Mouse (Mus musculus): ENCODE results near the gene Plch2.
A peak's percentile ranks its signal among the peaks of the same experiment; 100 is the strongest.
"Not testable (repeated sequence)": the region's sequence is repeated elsewhere in the genome, so short reads cannot be mapped to it uniquely, and the experiment has no call there.

Gene Plch2

GRCm38 (mm10) chr4:155056724-155057123 is at the start of gene Plch2:
Plch2 (minus strand) TSS chr4:155056784.
- DNase-seq (ENCODE audit: low read depth) = no peak

DNA sequence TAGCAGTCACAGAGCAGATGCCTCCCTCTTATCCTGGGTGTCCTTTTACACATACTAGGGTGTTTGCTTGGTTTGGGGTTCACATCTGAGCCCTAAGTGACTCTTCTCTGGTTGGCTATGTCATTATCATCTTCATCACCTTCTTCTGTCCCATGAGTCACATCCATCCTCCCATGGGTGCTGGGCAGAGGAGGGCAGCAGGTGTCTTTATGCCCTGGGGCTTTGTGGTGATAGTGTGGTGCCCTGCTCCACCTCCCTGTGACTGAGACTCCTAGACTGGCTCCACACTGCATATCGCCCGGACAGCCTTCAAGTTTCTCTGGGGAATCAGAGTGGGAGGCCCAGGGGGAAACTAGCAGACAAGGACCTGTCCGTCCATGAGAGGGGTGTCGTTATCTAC is 42.0 kb upstream of the Plch2 start:
- DNase-seq (ENCODE audit: low read depth) = no peak

- no peak for DNase-seq (ENCODE audit: low read depth)
These were observed 40.9 kb upstream of the Plch2 start for GRCm38 (mm10) chr4:155097452-155097851.

DNA sequence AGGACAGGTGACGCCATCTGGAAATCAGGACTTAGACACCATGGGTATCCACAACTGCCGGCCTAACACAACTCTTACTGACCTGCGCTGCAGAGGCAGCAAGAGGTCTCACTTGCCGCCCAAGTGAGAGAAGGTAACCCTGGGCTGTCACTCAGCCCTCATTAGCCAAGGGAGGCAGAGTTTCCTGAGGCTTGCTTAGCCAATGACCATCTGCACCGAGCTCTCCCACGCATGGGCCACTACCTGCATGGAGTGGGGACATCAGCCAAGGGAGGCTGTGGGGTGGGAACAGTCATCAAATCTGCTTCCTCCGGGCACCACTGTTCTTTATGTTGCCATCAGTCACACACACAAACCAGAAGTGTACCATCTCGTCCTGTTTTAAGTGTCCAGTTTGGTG is 39.4 kb upstream of the Plch2 start:
- DNase-seq (ENCODE audit: low read depth) = no peak

DNA sequence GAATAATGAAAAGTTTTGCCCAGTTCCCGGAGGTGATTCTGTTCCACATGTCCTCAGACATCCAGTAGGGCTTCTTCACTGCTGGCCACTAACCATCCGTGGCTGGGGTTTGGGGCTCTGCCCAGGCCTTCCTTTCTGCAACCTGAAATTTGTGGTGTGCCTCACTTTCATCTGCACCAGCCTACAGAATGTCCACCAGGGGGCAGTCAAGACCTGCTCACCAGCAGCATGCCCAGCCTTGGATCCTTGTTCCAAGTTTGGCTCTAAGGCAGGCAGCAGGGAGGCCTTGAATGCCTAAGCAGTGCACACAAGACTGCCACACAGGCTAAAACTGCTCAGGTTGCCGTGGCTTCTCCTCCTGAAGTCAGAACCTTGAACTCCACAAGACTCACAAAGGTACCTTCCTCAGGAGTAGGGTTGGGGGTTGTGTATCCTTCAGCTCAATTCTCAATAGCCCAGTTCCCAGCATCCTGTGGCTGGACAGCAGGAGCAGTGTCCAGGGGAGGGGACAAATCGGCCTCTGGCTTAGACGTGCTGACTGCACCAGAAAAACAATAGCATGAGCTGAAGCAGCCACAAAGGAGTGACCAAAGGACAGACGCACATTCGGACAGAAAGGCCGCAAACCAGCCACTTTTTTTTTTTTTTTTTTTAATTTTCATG is 38.8 kb upstream of the Plch2 start:
- DNase-seq (ENCODE audit: low read depth) = peak; percentile 91

DNA sequence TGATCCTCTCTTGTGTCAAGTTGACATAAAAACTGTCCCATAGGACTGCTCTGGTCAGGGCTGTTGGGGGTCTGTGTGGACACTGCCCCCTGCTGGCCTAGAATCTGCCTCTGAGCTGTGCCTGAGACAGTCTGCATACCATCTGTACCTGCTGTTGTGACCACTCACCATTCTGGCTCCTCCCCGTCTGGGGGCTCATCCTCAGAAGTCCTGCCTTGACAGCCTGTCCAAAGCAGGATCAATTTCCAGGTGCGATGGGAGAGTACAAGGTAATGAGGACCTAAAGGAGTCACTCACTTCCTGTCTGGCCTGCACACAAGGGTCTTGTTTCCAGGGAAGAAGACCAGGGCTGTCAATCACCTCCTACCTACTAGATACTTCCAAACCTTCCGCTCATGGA is 38.0 kb upstream of the Plch2 start:
- peak; percentile 80 for DNase-seq (ENCODE audit: low read depth)

GRCm38 (mm10) chr4:155093431-155094149 is 37.0 kb upstream of the Plch2 start:
- no peak for DNase-seq (ENCODE audit: low read depth)

GRCm38 (mm10) chr4:155092718-155093430 is 36.3 kb upstream of the Plch2 start:
- DNase-seq (ENCODE audit: low read depth) = no peak

- peak; percentile 34 for DNase-seq (ENCODE audit: low read depth)
These were observed 34.3 kb upstream of the Plch2 start for GRCm38 (mm10) chr4:155090688-155091449.

GRCm38 (mm10) chr4:155090147-155090546 is 33.6 kb upstream of the Plch2 start:
- no peak for DNase-seq (ENCODE audit: low read depth)

- no peak for DNase-seq (ENCODE audit: low read depth)
These were observed 32.7 kb upstream of the Plch2 start for GRCm38 (mm10) chr4:155089241-155089640.

DNA sequence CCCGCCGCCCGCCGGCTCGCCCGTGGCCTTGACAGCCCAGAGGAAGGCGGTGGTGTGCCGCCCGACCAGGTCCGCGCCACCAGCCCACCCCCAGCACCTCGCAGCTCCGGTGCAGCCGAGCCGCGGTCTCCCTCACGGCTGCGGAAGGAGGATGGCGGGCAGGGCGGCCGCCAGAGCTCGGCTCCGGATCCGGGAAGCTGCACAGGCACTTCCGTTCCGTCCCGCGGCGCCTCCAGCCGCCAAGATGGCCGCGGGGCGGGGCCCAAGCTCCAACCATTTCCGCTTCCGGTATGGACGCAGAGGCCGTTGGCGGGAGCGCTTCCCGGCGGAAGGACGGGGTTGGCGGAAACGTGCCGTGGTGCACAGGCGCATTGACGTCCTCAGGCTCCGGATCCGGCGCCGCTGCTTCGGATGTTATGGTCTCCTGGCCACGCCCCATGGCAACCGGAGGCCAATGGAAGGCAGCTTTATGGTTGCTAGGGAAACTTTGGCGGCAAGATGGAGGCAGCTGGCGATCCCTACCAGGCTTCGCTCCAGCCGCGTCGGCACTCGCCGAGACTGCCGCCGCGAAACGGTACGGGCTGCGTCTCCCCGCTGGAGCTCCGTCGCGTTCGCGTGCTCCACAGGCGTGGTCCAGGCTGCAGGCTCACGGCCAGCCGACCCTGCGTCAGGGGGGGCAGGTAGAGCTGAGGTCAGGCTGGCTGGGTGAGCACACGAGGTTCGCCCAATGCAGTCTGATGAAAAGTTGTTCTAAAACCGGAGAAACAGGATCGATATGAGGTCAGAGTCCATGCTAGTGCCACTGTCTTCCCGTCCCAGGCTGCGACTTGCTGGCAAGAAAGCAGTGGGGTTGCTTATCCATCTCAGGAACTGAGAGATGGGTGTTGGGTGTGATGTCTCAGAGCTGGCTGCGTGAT is 29.8 kb upstream of the Plch2 start, which contains the start of the genes Rer1 and Morn1:
Gene Rer1, minus strand, starts transcription at position 275 of the 917 bp plus-strand sequence.
Gene Morn1, plus strand, starts transcription at position 470 of the 917 bp plus-strand sequence.
- DNase-seq (ENCODE audit: low read depth) = peak; percentile 100

DNA sequence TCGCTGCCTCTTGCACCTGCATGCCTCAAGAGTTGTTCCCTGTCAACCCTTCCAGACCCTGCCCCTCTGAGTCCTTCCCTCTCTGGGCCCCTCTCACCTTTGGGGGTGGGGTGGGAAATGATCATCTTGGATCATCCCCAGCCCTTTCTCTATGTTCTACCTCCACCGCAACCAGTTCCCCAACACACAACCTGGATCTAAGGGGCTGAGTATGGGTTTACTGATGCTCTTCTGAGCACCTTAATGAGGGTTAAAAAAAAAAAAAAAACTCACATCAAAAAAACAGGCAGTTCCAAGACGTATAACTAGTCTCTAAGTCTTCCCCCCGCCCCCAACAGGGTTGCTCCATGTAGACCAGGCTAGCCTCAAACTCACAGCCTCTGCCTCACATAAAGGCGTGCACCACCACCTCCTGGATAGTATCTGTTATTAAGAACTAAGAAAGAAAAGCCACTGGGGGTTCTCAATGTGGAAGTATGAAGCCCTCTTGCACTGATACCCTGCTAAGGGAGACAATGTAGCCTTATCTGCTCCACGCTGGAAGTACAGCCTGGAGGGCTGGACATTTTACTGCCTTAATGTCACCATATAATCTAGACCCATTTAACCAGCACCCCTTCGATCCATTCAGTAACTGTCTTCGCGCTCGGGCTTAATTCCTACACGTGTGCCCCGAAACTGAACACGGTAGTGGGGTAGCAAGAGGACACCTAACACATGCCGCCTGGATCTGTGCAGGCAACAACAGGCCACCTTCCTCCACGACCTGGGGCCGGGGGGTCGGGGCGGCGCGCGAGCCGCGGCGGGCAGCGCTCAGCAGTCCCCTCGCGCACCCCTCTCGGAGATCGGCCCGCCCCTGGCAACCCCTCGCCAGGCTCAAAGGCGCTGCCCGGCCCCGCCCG is 28.9 kb upstream of the Plch2 start:
- no peak for DNase-seq (ENCODE audit: low read depth)

DNA sequence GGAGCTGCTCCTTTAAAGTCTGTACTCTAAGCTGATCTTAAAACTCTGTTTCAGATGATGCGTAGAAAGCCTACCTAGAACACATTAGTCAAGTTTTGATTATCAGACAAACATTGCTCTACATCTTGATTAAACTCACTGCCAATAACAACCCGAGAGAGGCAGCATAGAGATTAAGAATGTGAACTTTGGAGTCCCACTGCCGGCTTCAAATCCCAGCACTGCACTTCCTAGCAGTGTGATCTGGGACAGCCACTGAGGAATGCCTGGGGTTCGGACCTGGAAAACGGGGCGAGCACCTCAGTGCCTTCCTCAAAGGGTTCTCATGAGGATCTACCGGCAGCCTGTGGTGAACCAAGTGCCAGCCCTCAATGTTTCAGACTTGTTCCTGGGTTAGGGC is 27.8 kb upstream of the Plch2 start:
- DNase-seq (ENCODE audit: low read depth) = no peak

- no peak for DNase-seq (ENCODE audit: low read depth)
These were observed 27.0 kb upstream of the Plch2 start for GRCm38 (mm10) chr4:155083553-155083952.

GRCm38 (mm10) chr4:155079666-155080065 is 23.1 kb upstream of the Plch2 start:
- no peak for DNase-seq (ENCODE audit: low read depth)

DNA sequence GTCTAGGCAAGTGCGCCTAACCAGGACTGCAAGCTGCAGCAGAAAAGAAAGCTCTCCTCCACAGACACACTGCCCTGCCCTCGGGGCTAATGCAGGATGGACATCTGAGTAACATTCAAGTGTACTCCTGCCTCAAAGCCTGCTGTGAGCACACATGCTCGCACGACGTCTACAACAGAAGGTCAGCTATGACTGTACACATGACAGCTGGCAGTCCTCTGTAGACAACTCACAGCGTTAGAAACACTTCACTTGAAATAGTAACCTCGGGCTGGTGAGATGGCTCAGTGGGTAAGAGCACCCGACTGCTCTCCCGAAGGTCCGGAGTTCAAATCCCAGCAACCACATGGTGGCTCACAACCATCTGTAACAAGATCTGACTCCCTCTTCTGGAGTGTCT is 22.2 kb upstream of the Plch2 start:
- not testable (repeated sequence) for DNase-seq (ENCODE audit: low read depth)

- no peak for DNase-seq (ENCODE audit: low read depth)
These were observed 20.1 kb upstream of the Plch2 start for GRCm38 (mm10) chr4:155076677-155077076.

DNA sequence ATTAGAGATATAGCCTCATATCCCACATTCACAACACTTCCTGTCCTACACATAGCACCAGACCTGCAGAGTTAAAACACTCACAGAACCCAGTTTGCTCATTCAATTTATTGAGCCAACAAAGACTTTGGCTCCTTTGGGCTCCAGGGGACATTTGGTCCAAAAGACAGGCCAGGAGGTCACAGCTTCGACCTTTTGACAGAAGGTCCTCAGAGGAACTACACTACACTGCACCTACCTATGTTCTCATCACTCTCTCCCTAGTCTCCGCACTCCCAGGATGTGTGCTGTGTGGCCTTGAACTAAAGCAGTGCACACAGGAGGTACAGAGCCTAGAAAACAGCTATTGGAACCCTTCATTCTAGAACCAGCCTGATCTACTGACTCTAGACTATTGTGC is 19.2 kb upstream of the Plch2 start:
- no peak for DNase-seq (ENCODE audit: low read depth)

- DNase-seq (ENCODE audit: low read depth) = no peak
These were observed 18.6 kb upstream of the Plch2 start for GRCm38 (mm10) chr4:155075137-155075536.
